Mouse (Mus musculus): ENCODE data around the gene Wdr89.

Gene Wdr89

GRCm38 (mm10) chr12:75612711-75613110 is 56.6 kb downstream of the Wdr89 start:
- DNase-seq: peak; percentile 11

GRCm38 (mm10) chr12:75599490-75599889 is 69.8 kb downstream of the Wdr89 start:
- no peak for DNase-seq

- DNase-seq: no peak
Measured at GRCm38 (mm10) chr12:75598988-75599387, 70.3 kb downstream of the Wdr89 start.

GRCm38 (mm10) chr12:75597707-75598106 is 71.6 kb downstream of the Wdr89 start:
- DNase-seq: no peak

- DNase-seq: peak; percentile 99
Measured at GRCm38 (mm10) chr12:75596154-75597002, 73.0 kb downstream of the Wdr89 start, which contains the start of gene Ppp2r5e. TSS of gene Ppp2r5e (minus strand) at chr12:75596245.

- peak; percentile 38 for DNase-seq
Measured at GRCm38 (mm10) chr12:75595291-75596153, 73.8 kb downstream of the Wdr89 start.

- no peak for DNase-seq
Measured at GRCm38 (mm10) chr12:75594404-75594803, 74.9 kb downstream of the Wdr89 start.

- DNase-seq: no peak
Measured at GRCm38 (mm10) chr12:75593817-75594216, 75.5 kb downstream of the Wdr89 start.

GRCm38 (mm10) chr12:75587501-75587900 is 81.8 kb downstream of the Wdr89 start:
- no peak for DNase-seq

GRCm38 (mm10) chr12:75583776-75584175 is 85.6 kb downstream of the Wdr89 start:
- DNase-seq: no peak
